Mouse (Mus musculus): ENCODE results near the gene Aspscr1.

The Aspscr1 gene

GRCm38 (mm10) chr11:120731858-120732680, 59.3 kb downstream of the Aspscr1 start, which contains the start of gene Cbr2:
Cbr2 (minus strand) TSS chr11:120732114.
- no peak for DNase-seq (ENCODE audit: extremely low spot score)

- DNase-seq (ENCODE audit: extremely low spot score): no peak
Observed at GRCm38 (mm10) chr11:120733521-120733920, 60.7 kb downstream of the Aspscr1 start.

- no peak for DNase-seq (ENCODE audit: extremely low spot score)
Observed at GRCm38 (mm10) chr11:120736424-120736823, 63.7 kb downstream of the Aspscr1 start.

GRCm38 (mm10) chr11:120740981-120741380, 68.2 kb downstream of the Aspscr1 start:
- no peak for DNase-seq (ENCODE audit: extremely low spot score)

GRCm38 (mm10) chr11:120744121-120744701, 71.4 kb downstream of the Aspscr1 start:
- no peak for DNase-seq (ENCODE audit: extremely low spot score)

- no peak for DNase-seq (ENCODE audit: extremely low spot score)
Observed at GRCm38 (mm10) chr11:120747974-120748373, 75.2 kb downstream of the Aspscr1 start.

GRCm38 (mm10) chr11:120749430-120749829, 76.7 kb downstream of the Aspscr1 start:
- DNase-seq (ENCODE audit: extremely low spot score): no peak

- DNase-seq (ENCODE audit: extremely low spot score): no peak
Observed at GRCm38 (mm10) chr11:120751606-120752005, 78.8 kb downstream of the Aspscr1 start.

All from embryo, embryonic 9.5 days (tissue).